8 mouse cellular contexts compared by ENCODE assay signal in genomic region chr2:93045129-93045817, GRCm38 (mm10). TPM values are rescaled to one million over a fixed set of nuclear protein-coding genes. Genes with fewer than 3 reads are reported as not detected.
A peak's percentile ranks its signal among the peaks of the same experiment; 100 is the strongest.
DNase-seq lines count a peak whose midpoint lies in the region; ATAC-seq and TF ChIP-seq lines count a peak whose summit lies in the region.

No protein-coding gene starts in this region.

- intact Hi-C loops in heart, postnatal 14 days (cut with DNase I) = loop anchor here (5.0 kb wide), 1 partner anchor 58 kb away; no protein-coding TSS in a partner anchor

- no peaks in the 10 kb centered on the region for H3K36me3 ChIP-seq in E14TG2a.4 (ENCODE audit: insufficient read depth, low read length)
- no peaks in the 10 kb centered on the region for H3K36me3 ChIP-seq in forebrain, embryonic 13.5 days (ENCODE audit: poor library complexity, severe bottlenecking)
- no peaks in the 10 kb centered on the region for H3K36me3 ChIP-seq in neural tube, embryonic 15.5 days

- H3K27me3 ChIP-seq in E14TG2a.4 (ENCODE audit: insufficient read depth, low read length) = peaks cover 60% of the 10 kb centered on the region
- H3K27me3 ChIP-seq in forebrain, embryonic 13.5 days = no peaks in the 10 kb centered on the region
- H3K27me3 ChIP-seq in neural tube, embryonic 15.5 days (replicated peaks) = no peaks in the 10 kb centered on the region

- H3K4me2 ChIP-seq in forebrain, embryonic 13.5 days = peak overlapping the region; percentile 77
- peak overlapping the region; percentile 72 for H3K4me2 ChIP-seq in neural tube, embryonic 15.5 days

- under 1% methylated on average over 37 of the region's 55 CpGs for WGBS in forebrain, embryonic 13.5 days
- WGBS in neural tube, embryonic 15.5 days = under 1% methylated on average over 52 of the region's 55 CpGs

- peak overlapping the region; percentile 82 for H3K4me3 ChIP-seq in E14TG2a.4 (replicated peaks; ENCODE audit: low read length)
- H3K4me3 ChIP-seq in forebrain, embryonic 13.5 days = peak overlapping the region; percentile 85
- H3K4me3 ChIP-seq in neural tube, embryonic 15.5 days (replicated peaks) = peak overlapping the region; percentile 72

- no peak for TF ChIP-seq CTCF in E14TG2a.4 (conservative IDR thresholded peaks at IDR 0.05; ENCODE audit: low read length)

- DNase-seq in c-Kit-positive CD71-positive TER-119-positive erythroid progenitor cells, embryonic 14.5 days (ENCODE audit: low spot score) = peak; percentile 79
- peak; percentile 98 to 99 for DNase-seq in heart, postnatal 14 days
- DNase-seq in layer of hippocampus, adult 11-12 months (ENCODE audit: low spot score) = peak; percentile 93
- DNase-seq in lung, adult 18-20 months = peak; percentile 96 to 97
- peak; percentile 94 for DNase-seq in testis, postnatal 14 days (ENCODE audit: low spot score)

- peak overlapping the region; percentile 91 for H3K27ac ChIP-seq in forebrain, embryonic 13.5 days
- peak overlapping the region; percentile 94 for H3K27ac ChIP-seq in neural tube, embryonic 15.5 days (replicated peaks)

- ATAC-seq in forebrain, embryonic 13.5 days = peak; percentile 98
- ATAC-seq in neural tube, embryonic 15.5 days (ENCODE audit: low FRiP score) = peak; percentile 98

- H3K9me3 ChIP-seq in E14TG2a.4 (ENCODE audit: low read length) = no peaks in the 10 kb centered on the region
- no peaks in the 10 kb centered on the region for H3K9me3 ChIP-seq in forebrain, embryonic 13.5 days (replicated peaks)
- H3K9me3 ChIP-seq in neural tube, embryonic 15.5 days (replicated peaks) = no peaks in the 10 kb centered on the region

- peak overlapping the region; percentile 97 for H3K9ac ChIP-seq in forebrain, embryonic 13.5 days
- peak overlapping the region; percentile 87 for H3K9ac ChIP-seq in neural tube, embryonic 15.5 days (replicated peaks)

- peaks cover 30% of the 10 kb centered on the region for H3K4me1 ChIP-seq in E14TG2a.4 (replicated peaks; ENCODE audit: low read depth, low read length)
- peaks cover 35% of the 10 kb centered on the region for H3K4me1 ChIP-seq in forebrain, embryonic 13.5 days
- peaks cover 38% of the 10 kb centered on the region for H3K4me1 ChIP-seq in neural tube, embryonic 15.5 days

RNA-seq across cellular contexts. Expression of gene Prdm11, which starts 0.7 kb away (rescaled TPM):
- 1.4 and 1.9 TPM in 2 replicates for polyA plus RNA-seq in forebrain, embryonic 13.5 days (2015; fragmentation: Nextera tagmentation; extraction: Ambion mirVana)
- total RNA-seq in heart, postnatal 14 days (2021) = 10 to 100 TPM; 19.4 to 20.5 TPM
- 3.2 and 3.9 TPM in 2 replicates for polyA plus RNA-seq in neural tube, embryonic 15.5 days (2015; fragmentation: Nextera tagmentation; extraction: Ambion mirVana)

Comparison
In these comparisons a context has a peak if more than half of its experiments do, and no peak if none do; other contexts are left out.
1. Peak in every context shown above with its lines: DNase-seq, ATAC-seq, H3K4me3 ChIP-seq and H3K27ac ChIP-seq.